Mouse (Mus musculus) hindbrain, embryonic 15.5 days (tissue): ENCODE data around the gene Krt77. TPM values are rescaled to one million over a fixed set of nuclear protein-coding genes. Genes with fewer than 3 reads are reported as not detected.

Experiments used
- ATAC-seq: fragments of 200-750 bp; cut with Nextera tagmentation; 2 replicates; pipeline ENCODE4 v1.8.0; 2017; ENCODE audit warnings: low read depth, moderate number of reproducible peaks, moderate TSS enrichment; ENCODE audit not compliant: low FRiP score
- H3K27ac ChIP-seq: fragments of 300-500 bp; sonication (generic); replicated peaks from 2 replicates; pipeline ENCODE4 v1.5.1; 2015; ENCODE audit warnings: mild to moderate bottlenecking, inconsistent platforms
- H3K27me3 ChIP-seq: fragments of 300-500 bp; sonication (generic); 2 replicates; pipeline ENCODE4 v1.6.1; 2015; ENCODE audit warnings: control low read depth, inconsistent platforms
- H3K36me3 ChIP-seq: fragments of 300-500 bp; sonication (generic); 2 replicates; pipeline ENCODE4 v1.6.1; 2015; ENCODE audit warnings: control low read depth, inconsistent platforms
- H3K4me1 ChIP-seq: fragments of 300-500 bp; sonication (generic); replicated peaks from 2 replicates; pipeline ENCODE4 v1.6.1; 2015; ENCODE audit warnings: control low read depth, inconsistent platforms
- H3K4me2 ChIP-seq: fragments of 300-500 bp; sonication (generic); 2 replicates; pipeline ENCODE4 v1.6.1; 2015; ENCODE audit warnings: moderate library complexity, mild to moderate bottlenecking, inconsistent platforms
- H3K4me3 ChIP-seq: fragments of 300-500 bp; sonication (generic); 2 replicates; pipeline ENCODE4 v1.5.1; 2015; ENCODE audit warnings: mild to moderate bottlenecking, inconsistent platforms
- H3K9ac ChIP-seq: fragments of 300-500 bp; sonication (generic); 2 replicates; pipeline ENCODE4 v1.6.1; 2015; ENCODE audit warnings: inconsistent platforms
- H3K9me3 ChIP-seq: fragments of 300-500 bp; sonication (generic); 2 replicates; pipeline ENCODE4 v1.6.1; 2016; ENCODE audit warnings: control low read depth, inconsistent platforms
- WGBS: fragments of 180-500 bp; shearing (Covaris S2); methylation state at CpG from one replicate; pipeline ENCODE4 v1.1.7; 2015; 5-methylcytosine and 5-hydroxymethylcytosine counted together
- polyA plus RNA-seq: library from polyadenylated mRNA; unstranded; fragments of >200 nt; fragmentation: Nextera tagmentation; extraction: Ambion mirVana; gene quantifications from 2 replicates; pipeline ENCODE4 v1.2.1, GENCODE M21; 2015

The Krt77 gene
- polyA plus RNA-seq = 0.35 and 0.47 TPM in 2 replicates

- H3K4me2 ChIP-seq = no peak within 1 kb of the TSS
- H3K36me3 ChIP-seq = no peaks in the 10 kb centered on the region
- peaks cover 11% of the 10 kb centered on the region for H3K4me1 ChIP-seq
- H3K4me3 ChIP-seq = no peak within 1 kb of the TSS
- H3K9me3 ChIP-seq = no peaks in the 10 kb centered on the region
- WGBS = 25% methylated on average over 6 of the region's 6 CpGs
- ATAC-seq = peak; percentile 87
- H3K9ac ChIP-seq = no peak within 1 kb of the TSS
- no peaks in the 10 kb centered on the region for H3K27me3 ChIP-seq
- H3K27ac ChIP-seq = peak within 1 kb of the TSS; percentile 47; the same call in 1 of the 2 replicates
Measured at GRCm38 (mm10) chr15:101869431-101869830, at the start of gene Krt77. Gene Krt77 (minus strand): TSS chr15:101869705.

- ATAC-seq = no peak
Measured at GRCm38 (mm10) chr15:101916072-101916471, 46.6 kb upstream of the Krt77 start.

DNA sequence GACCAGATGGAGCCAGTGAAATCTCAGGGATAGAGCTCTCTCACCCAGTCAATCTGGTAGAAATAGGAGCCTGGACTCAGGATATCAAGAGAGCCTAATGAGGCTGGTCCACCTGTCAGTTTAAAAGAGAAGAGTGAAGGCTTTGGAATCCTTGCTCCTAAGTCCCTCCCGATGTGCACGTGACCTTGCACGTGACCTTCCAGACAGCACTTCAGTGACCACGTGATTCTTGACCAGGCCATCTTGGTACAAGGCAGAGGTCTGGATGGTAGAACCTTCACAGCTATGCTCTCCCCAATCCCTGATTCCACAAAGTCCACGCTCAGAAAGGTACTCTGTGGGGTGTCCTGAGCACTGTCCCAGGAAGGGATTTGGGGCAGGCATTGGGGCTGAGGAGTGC, 35.3 kb upstream of the Krt77 start:
- no peak for ATAC-seq
- no peaks in the 10 kb centered on the region for H3K36me3 ChIP-seq
- WGBS = 81% methylated on average over 5 of the region's 5 CpGs
- H3K9me3 ChIP-seq = no peaks in the 10 kb centered on the region
- H3K27me3 ChIP-seq = no peaks in the 10 kb centered on the region
- H3K4me1 ChIP-seq = no peaks in the 10 kb centered on the region
- no peak overlapping the region for H3K9ac ChIP-seq
- H3K27ac ChIP-seq = no peak overlapping the region
- H3K4me3 ChIP-seq = no peak overlapping the region
- no peak overlapping the region for H3K4me2 ChIP-seq

More at GRCm38 (mm10) chr15:101916072-101916471, 46.6 kb upstream of the Krt77 start:
- no peaks in the 10 kb centered on the region for H3K36me3 ChIP-seq
- WGBS = 78% methylated on average over 2 of the region's 2 CpGs
- H3K4me3 ChIP-seq = no peak overlapping the region
- no peaks in the 10 kb centered on the region for H3K27me3 ChIP-seq
- no peak overlapping the region for H3K4me2 ChIP-seq
- no peak overlapping the region for H3K27ac ChIP-seq
- H3K9ac ChIP-seq = no peak overlapping the region
- H3K9me3 ChIP-seq = no peaks in the 10 kb centered on the region
- H3K4me1 ChIP-seq = no peaks in the 10 kb centered on the region

- Histone ChIP-seq H3K27me3 (no peaks in the 10 kb centered on the region), H3K4me2 (no peak overlapping the region), H3K4me1 (no peaks in the 10 kb centered on the region), H3K27ac (no peak overlapping the region), H3K9me3 (no peaks in the 10 kb centered on the region), H3K36me3 (no peaks in the 10 kb centered on the region), H3K9ac (no peak overlapping the region), H3K4me3 (no peak overlapping the region)
- WGBS = 54% methylated on average over 12 of the region's 12 CpGs
- no peak for ATAC-seq
Measured at GRCm38 (mm10) chr15:101902171-101903149, 33.0 kb upstream of the Krt77 start.

DNA sequence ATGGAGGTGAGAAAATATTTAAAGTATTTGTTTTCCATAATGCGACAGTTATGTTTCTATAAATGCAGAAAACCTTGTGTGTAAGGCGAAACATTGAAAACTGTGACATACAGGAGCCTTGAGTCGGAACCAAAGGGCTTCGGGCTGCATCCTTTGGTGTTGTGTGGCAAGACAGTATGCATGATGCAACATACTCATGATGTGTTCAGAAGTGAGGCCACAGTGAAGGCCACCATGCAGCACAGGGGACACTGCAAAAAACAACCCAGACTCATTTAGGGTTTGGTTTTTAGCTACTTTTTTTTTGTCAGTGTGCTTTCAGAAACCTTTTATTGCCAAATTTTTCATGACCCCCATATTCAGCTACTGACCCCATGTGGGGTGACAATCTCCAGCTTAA, 25.7 kb upstream of the Krt77 start:
- Histone ChIP-seq H3K4me2 (no peak overlapping the region), H3K4me1 (no peaks in the 10 kb centered on the region), H3K27me3 (no peaks in the 10 kb centered on the region), H3K9ac (no peak overlapping the region), H3K27ac (no peak overlapping the region), H3K4me3 (no peak overlapping the region), H3K9me3 (no peaks in the 10 kb centered on the region), H3K36me3 (no peaks in the 10 kb centered on the region)
- no peak for ATAC-seq
- WGBS = 96% methylated on average over 4 of the region's 4 CpGs

DNA sequence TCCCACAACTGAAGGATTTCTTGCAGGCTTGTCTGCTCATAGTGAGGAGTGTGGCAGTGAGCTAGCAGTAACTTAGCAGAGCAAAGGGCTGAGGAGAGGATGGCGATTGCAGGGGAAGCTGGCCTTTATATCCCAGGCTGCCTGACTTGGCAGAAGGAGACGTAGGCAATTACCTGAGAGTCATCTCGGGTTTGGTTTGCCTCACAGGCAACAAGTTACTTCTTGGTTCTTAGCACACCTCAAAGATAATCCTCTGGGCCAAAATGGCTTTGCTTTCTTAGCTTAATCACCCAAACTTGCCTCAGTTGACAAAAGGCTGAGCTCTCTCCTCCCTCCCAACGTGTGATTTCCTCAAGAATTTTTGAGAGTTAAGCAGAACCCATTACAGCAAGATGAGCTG, 23.3 kb upstream of the Krt77 start, which contains the start of gene Krt76:
Krt76 (minus strand) TSS at position 101 of the 400 bp plus-strand sequence.
- no peak within 1 kb of the TSS for H3K4me3 ChIP-seq
- H3K9me3 ChIP-seq = no peaks in the 10 kb centered on the region
- H3K4me2 ChIP-seq = no peak within 1 kb of the TSS
- H3K27me3 ChIP-seq = no peaks in the 10 kb centered on the region
- no peaks in the 10 kb centered on the region for H3K36me3 ChIP-seq
- no peak for ATAC-seq
- no peak within 1 kb of the TSS for H3K9ac ChIP-seq
- WGBS = 74% methylated on average over 4 of the region's 4 CpGs
- no peak within 1 kb of the TSS for H3K27ac ChIP-seq
- no peaks in the 10 kb centered on the region for H3K4me1 ChIP-seq

DNA sequence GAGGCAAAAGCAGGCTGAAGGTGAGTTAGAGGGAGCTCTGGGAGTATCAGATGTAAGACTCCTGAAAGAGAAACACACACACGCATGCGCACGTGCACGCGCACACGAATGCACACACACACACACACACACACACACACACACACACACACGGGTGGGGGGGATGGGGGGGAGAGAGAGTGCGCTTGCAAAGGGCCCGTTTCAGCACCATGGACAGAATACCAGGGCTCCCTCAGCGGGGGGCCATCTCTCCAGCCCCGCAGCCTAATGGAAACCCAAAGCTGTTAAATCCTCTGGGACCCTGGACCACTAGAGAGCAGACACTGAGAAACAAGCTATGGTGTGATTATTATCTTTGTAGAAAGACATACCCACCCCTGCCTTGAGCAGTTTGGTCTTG, 10.3 kb upstream of the Krt77 start:
- no peaks in the 10 kb centered on the region for H3K27me3 ChIP-seq
- H3K36me3 ChIP-seq = no peaks in the 10 kb centered on the region
- H3K9ac ChIP-seq = no peak overlapping the region
- H3K27ac ChIP-seq = no peak overlapping the region
- H3K4me2 ChIP-seq = 0 out of 2 replicates have a peak overlapping the region, but pooled peaks have one; percentile 26
- H3K9me3 ChIP-seq = no peaks in the 10 kb centered on the region
- ATAC-seq = no peak
- no peak overlapping the region for H3K4me3 ChIP-seq
- no peaks in the 10 kb centered on the region for H3K4me1 ChIP-seq
- WGBS = 27% methylated on average over 9 of the region's 11 CpGs

- 69% methylated on average over 2 of the region's 2 CpGs for WGBS
- H3K27me3 ChIP-seq = no peaks in the 10 kb centered on the region
- no peaks in the 10 kb centered on the region for H3K4me1 ChIP-seq
- ATAC-seq = no peak
- no peak overlapping the region for H3K27ac ChIP-seq
- no peak overlapping the region for H3K4me3 ChIP-seq
- no peaks in the 10 kb centered on the region for H3K9me3 ChIP-seq
- no peaks in the 10 kb centered on the region for H3K36me3 ChIP-seq
- no peak overlapping the region for H3K9ac ChIP-seq
- no peak overlapping the region for H3K4me2 ChIP-seq
Measured at GRCm38 (mm10) chr15:101878041-101878440, 8.5 kb upstream of the Krt77 start.

- H3K27me3 ChIP-seq = no peaks in the 10 kb centered on the region
- no peak overlapping the region for H3K9ac ChIP-seq
- H3K27ac ChIP-seq = no peak overlapping the region
- H3K36me3 ChIP-seq = no peaks in the 10 kb centered on the region
- H3K9me3 ChIP-seq = no peaks in the 10 kb centered on the region
- whole genome bisulfite sequencing = 84% methylated on average over 1 of the region's 1 CpGs
- ATAC-seq = no peak
- H3K4me1 ChIP-seq = peaks cover 6% of the 10 kb centered on the region
- H3K4me3 ChIP-seq = no peak overlapping the region
- no peak overlapping the region for H3K4me2 ChIP-seq
Measured at GRCm38 (mm10) chr15:101874383-101874782, 4.9 kb upstream of the Krt77 start.

GRCm38 (mm10) chr15:101873231-101873630, 3.7 kb upstream of the Krt77 start:
- WGBS = 49% methylated on average over 4 of the region's 4 CpGs
- H3K9me3 ChIP-seq = no peaks in the 10 kb centered on the region

GRCm38 (mm10) chr15:101866754-101867153, 2.8 kb downstream of the Krt77 start:
- Histone ChIP-seq H3K27ac (no peak overlapping the region), H3K36me3 (no peaks in the 10 kb centered on the region), H3K27me3 (no peaks in the 10 kb centered on the region), H3K4me1 (peaks cover 11% of the 10 kb centered on the region), H3K9me3 (no peaks in the 10 kb centered on the region), H3K9ac (no peak overlapping the region), H3K4me2 (no peak overlapping the region), H3K4me3 (no peak overlapping the region)
- WGBS = 88% methylated on average over 7 of the region's 7 CpGs
- ATAC-seq = no peak

More at GRCm38 (mm10) chr15:101873231-101873630, 3.7 kb upstream of the Krt77 start:
- no peaks in the 10 kb centered on the region for H3K27me3 ChIP-seq
- no peak overlapping the region for H3K4me2 ChIP-seq
- H3K9ac ChIP-seq = no peak overlapping the region
- H3K4me1 ChIP-seq = peaks cover 11% of the 10 kb centered on the region
- no peak for ATAC-seq
- no peaks in the 10 kb centered on the region for H3K36me3 ChIP-seq
- no peak overlapping the region for H3K27ac ChIP-seq
- no peak overlapping the region for H3K4me3 ChIP-seq

GRCm38 (mm10) chr15:101860421-101861130, 8.9 kb downstream of the Krt77 start:
- Histone ChIP-seq H3K27ac (no peak overlapping the region), H3K36me3 (no peaks in the 10 kb centered on the region), H3K4me2 (peak overlapping the region; percentile 90), H3K27me3 (peaks cover 18% of the 10 kb centered on the region), H3K9ac (no peak overlapping the region), H3K4me3 (no peak overlapping the region; the same call in 1 of the 2 replicates), H3K9me3 (no peaks in the 10 kb centered on the region), H3K4me1 (peaks cover 17% of the 10 kb centered on the region)
- WGBS = 55% methylated on average over 13 of the region's 13 CpGs
- 0 out of 2 replicates have a peak, but pooled peaks have one; percentile 40 for ATAC-seq
